Mouse (Mus musculus): ENCODE measurements around the gene 4933434E20Rik.

GRCm38 (mm10) chr3:90072294-90072693, 20.9 kb downstream of the 4933434E20Rik start, which contains the start of gene Tpm3:
- TF ChIP-seq KAT2A (IDR thresholded peaks at IDR 0.05; ENCODE audit: insufficient replicate concordance, low read length), result no peak
- TF ChIP-seq PAX5 (IDR thresholded peaks at IDR 0.05; ENCODE audit: low read length), result no peak
- TF ChIP-seq MAZ (IDR thresholded peaks at IDR 0.05; ENCODE audit: low read depth, low read length), result no peak
- TF ChIP-seq CTCF (conservative IDR thresholded peaks at IDR 0.05 in 1 of 2, IDR thresholded peaks at IDR 0.05 in 1 of 2; ENCODE audit: low read depth in 2 of 2, low read length in 2 of 2), result no peak
- no peak for TF ChIP-seq NRF1 (IDR thresholded peaks at IDR 0.05; ENCODE audit: low read depth, low read length)
- no peak for TF ChIP-seq POLR2AphosphoS2 (IDR thresholded peaks at IDR 0.05; ENCODE audit: low read depth, low read length)
- TF ChIP-seq UBTF (IDR thresholded peaks at IDR 0.05; ENCODE audit: low read depth, low read length), result no peak
- TF ChIP-seq RAD21 (IDR thresholded peaks at IDR 0.05; ENCODE audit: low read depth, low read length), result no peak
- TF ChIP-seq USF1 (IDR thresholded peaks at IDR 0.05; ENCODE audit: low read depth, low read length), result no peak
- TF ChIP-seq ZNF384 (IDR thresholded peaks at IDR 0.05; ENCODE audit: low read depth, low read length), result peak; percentile 90
- TF ChIP-seq POLR2A (IDR thresholded peaks at IDR 0.05; ENCODE audit: low read depth, low read length), result no peak
- no peak for TF ChIP-seq MAX (IDR thresholded peaks at IDR 0.05; ENCODE audit: low read length)
